Mouse (Mus musculus): ENCODE measurements around the gene Cdkn2b. TPM values are rescaled to one million over a fixed set of nuclear protein-coding genes. Genes with fewer than 3 reads are reported as not detected.

The Cdkn2b gene
- 1 to 10 TPM; 2.7 to 2.8 TPM for total RNA-seq (2021)
- long read RNA-seq, experiment 1, result 0 reads
- long read RNA-seq, experiment 2, transcript Cdkn2b-201 (2 exons, 1,390 nt), result major isoform, 7 of 7 reads
- long read RNA-seq, experiment 2, partial matches to known transcripts, result 0 of 7 reads
- long read RNA-seq, experiment 2, other reads (novel, unspliced or antisense), result 0 of 7 reads

DNA sequence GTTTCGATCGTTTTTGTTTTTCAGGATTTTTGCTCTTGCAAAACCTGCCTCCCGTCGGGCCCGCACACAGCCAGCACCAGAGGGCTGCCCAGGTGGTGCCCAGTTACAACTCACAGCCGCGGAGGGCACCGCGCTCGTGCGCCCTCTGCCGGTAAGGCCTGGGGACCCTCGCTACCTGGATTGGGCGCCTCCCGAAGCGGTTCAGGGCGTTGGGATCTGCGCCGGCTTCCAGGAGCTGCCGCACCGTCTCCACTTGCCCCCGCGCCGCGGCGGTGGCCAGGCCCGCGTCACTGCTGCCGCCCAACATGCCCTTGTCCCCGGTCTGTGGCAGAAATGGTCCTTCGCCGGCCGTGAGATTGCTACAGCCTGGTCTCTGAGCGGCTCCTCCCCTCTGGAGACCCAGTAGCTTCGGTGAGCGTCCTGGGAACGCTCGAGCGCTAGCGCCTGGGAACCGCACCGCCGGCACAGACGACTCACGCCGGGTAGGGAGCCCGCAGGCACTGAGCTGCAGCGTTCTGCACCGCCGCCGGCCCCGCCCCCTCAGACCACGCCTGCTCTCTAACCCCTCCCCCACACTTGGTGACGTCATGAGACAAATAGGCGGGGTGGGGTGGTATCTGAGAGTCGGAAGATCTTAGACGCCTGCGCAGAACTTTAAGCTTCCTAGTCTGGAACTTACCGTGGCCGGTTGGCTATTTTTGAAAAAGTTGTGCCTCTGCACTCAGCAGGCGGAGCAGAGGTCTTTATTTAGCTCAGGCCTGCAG lies at the start of gene Cdkn2b:
Gene Cdkn2b (minus strand): TSS at position 549 of the 764 bp plus-strand sequence.
- DNase-seq (ENCODE audit: low spot score in 2 of 2), result peak; percentile 62 to 76
- intact Hi-C loops (cut with DNase I), result no loop called here

DNA sequence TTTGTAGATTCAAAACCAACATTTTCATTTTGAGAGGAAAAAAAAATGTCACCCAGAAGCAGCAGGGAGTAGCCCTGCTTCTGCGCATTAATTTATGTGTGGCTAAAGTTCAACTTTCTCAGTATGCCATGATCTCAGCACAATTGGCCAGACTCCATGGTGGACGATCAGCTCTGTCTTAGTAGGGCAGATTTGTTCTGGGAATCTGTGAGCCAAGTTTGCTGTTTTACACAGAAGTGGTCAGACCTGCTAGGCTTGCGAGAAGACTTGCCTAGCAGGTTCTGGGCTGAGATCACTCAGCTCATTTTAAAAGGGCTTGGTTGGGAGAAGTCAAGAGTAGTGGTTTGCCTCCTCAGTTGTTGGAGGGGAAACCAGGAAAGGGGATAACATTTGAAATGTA lies 49.5 kb upstream of the Cdkn2b start:
- intact Hi-C loops (cut with DNase I), result no loop called here

DNA sequence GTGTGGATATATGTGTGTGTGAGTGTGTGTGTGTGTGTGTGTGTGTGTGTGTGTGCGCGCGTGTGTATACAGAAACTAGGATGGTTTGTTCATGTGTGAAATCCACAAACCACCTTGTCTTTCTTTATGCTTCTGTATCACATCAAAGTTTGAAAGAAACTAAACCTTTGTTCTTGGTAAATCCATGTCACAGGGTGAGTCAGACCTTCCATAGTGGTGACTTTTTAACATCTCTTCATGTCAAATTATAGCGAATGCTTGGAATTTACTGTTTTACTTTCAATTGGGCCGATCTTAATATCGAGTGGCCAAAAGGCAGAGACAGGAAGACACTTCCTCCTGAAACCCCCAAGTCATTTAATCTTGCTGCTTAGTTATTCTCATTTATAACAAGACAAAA lies 48.7 kb upstream of the Cdkn2b start:
- intact Hi-C loops (cut with DNase I), result no loop called here
- DNase-seq (ENCODE audit: low spot score in 2 of 2), result no peak

More for the DNA sequence above, 49.5 kb upstream of the Cdkn2b start:
- no peak for DNase-seq (ENCODE audit: low spot score in 2 of 2)

DNA sequence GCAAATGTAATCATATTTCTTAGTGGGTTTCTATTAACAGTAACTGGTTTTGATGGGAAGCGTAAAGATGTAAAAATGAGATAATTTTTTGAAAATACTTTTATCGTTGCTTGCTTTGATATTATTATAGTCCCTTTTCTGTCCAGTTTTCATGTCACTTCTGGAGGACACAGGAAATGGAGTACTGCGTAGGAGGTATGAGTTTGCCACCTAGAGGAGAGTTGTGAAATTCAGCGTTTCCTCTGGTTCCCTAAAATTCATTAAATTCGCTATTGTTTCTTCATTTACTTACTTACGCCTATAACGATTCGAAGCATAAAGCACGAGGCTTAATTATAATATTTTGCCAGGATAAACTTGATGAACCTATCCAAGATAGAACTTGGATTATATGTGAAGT lies 43.1 kb upstream of the Cdkn2b start:
- DNase-seq (ENCODE audit: low spot score in 2 of 2), result no peak
- intact Hi-C loops (cut with DNase I), result no loop called here

GRCm38 (mm10) chr4:89353071-89353582 lies 42.3 kb upstream of the Cdkn2b start:
- intact Hi-C loops (cut with DNase I), result no loop called here
- DNase-seq (ENCODE audit: low spot score in 2 of 2), result no peak

DNA sequence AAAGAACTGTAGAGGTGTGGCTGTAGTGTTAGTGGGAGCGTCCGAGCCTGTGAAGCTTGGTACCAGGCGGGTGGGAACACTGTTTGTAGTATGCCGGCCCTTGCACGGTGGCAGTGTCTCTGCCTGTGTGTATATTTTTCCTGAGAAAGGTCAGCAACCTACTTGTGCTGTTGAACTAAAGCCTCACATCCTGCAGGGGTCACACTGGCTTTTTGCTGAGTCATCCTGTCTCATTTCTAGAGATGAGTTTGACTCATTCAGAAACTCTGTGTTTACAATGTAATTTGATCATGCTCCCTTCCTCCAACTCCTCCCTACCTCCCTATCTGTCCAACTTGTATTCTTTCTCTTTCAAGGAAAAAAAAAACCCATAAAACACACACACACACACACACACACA lies 40.6 kb upstream of the Cdkn2b start:
- intact Hi-C loops (cut with DNase I), result no loop called here

GRCm38 (mm10) chr4:89350938-89351451 lies 40.2 kb upstream of the Cdkn2b start:
- intact Hi-C loops (cut with DNase I), result no loop called here
- no peak for DNase-seq (ENCODE audit: low spot score in 2 of 2)

More for the DNA sequence above, 40.6 kb upstream of the Cdkn2b start:
- no peak for DNase-seq (ENCODE audit: low spot score in 2 of 2)

GRCm38 (mm10) chr4:89350391-89350790 lies 39.6 kb upstream of the Cdkn2b start:
- intact Hi-C loops (cut with DNase I), result no loop called here
- no peak for DNase-seq (ENCODE audit: low spot score in 2 of 2)

DNA sequence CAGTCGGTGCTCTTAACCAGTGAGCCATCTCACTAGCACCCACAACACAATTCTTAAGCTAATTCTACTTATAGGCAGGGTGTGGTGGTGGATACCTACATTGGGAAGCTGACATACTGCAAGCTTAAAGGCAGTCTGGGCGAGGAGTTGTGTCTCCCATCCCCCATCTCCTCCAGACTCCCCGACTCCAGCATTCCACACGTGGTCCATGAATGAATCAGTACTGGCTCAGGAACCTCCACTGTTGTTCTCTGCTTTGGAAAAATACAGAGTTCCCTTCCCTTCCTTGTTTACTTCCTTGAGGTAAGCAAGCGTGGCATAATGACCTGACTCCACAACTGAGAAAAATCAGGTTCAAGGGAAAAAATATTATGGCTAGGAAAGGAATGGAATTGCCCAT lies 38.0 kb upstream of the Cdkn2b start:
- intact Hi-C loops (cut with DNase I), result no loop called here

GRCm38 (mm10) chr4:89313461-89313860 lies 2.6 kb upstream of the Cdkn2b start:
- intact Hi-C loops (cut with DNase I), result no loop called here
- no peak for DNase-seq (ENCODE audit: low spot score in 2 of 2)

More for the DNA sequence above, 38.0 kb upstream of the Cdkn2b start:
- DNase-seq (ENCODE audit: low spot score in 2 of 2), result no peak

GRCm38 (mm10) chr4:89309996-89310395 lies 843 bp downstream of the Cdkn2b start:
- DNase-seq (ENCODE audit: low spot score in 2 of 2), result no peak
- intact Hi-C loops (cut with DNase I), result no loop called here

- intact Hi-C loops (cut with DNase I), result no loop called here
Measured at GRCm38 (mm10) chr4:89308001-89308400, 2.8 kb downstream of the Cdkn2b start.

GRCm38 (mm10) chr4:89306798-89307365 lies 4.0 kb downstream of the Cdkn2b start:
- DNase-seq (ENCODE audit: low spot score in 2 of 2), result no peak
- intact Hi-C loops (cut with DNase I), result no loop called here

More at GRCm38 (mm10) chr4:89308001-89308400, 2.8 kb downstream of the Cdkn2b start:
- DNase-seq (ENCODE audit: low spot score in 2 of 2), result no peak

- DNase-seq (ENCODE audit: low spot score in 2 of 2), result no peak
- intact Hi-C loops (cut with DNase I), result no loop called here
Measured at GRCm38 (mm10) chr4:89305691-89306090, 5.1 kb downstream of the Cdkn2b start.

- intact Hi-C loops (cut with DNase I), result no loop called here
- no peak for DNase-seq (ENCODE audit: low spot score in 2 of 2)
Measured at GRCm38 (mm10) chr4:89303281-89303995, 7.4 kb downstream of the Cdkn2b start.

DNA sequence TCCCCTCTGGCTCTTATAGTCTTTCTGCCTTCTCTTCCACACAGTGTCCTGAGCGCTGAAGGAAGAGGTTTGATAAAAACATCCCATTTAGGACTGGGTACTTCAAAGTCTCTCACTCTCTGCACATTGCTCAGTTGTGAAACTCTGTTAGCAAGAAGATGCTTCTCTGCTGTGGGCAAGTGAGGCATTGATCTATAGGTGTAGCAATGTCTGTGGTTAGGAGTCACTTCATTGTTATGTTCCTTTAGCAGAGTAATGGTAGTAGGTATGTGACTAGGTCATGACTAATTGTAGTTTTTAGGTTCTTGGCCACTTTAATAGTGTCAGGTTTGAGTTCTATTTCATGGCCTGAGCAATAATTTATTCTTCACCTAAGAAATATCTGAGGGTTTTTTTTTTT lies 8.7 kb downstream of the Cdkn2b start:
- no peak for DNase-seq (ENCODE audit: low spot score in 2 of 2)
- intact Hi-C loops (cut with DNase I), result no loop called here

DNA sequence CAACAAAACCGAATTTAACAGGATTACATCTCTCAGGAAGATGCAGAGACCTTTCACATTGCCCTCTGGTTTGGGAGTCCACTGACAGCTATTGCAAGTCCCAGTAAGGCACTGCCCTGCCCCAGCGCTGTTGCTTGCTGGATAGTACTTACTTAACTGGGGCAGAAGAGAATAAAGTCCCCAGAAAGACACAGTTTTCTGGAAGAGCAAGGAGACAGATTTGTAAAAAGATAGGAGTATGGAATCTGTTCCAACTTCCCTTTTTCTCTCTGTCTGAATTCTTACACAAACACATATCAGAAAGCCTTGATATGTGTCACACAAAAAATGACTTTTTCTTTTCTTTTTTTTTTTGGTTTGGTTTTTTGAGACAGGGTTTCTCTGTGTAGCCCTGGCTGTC lies 11.1 kb downstream of the Cdkn2b start:
- no peak for DNase-seq (ENCODE audit: low spot score in 2 of 2)
- intact Hi-C loops (cut with DNase I), result no loop called here

- DNase-seq (ENCODE audit: low spot score in 2 of 2), result no peak
Measured at GRCm38 (mm10) chr4:89295441-89296220, 15.2 kb downstream of the Cdkn2b start.

More at GRCm38 (mm10) chr4:89295441-89296220, 15.2 kb downstream of the Cdkn2b start:
- intact Hi-C loops (cut with DNase I), result no loop called here

All from left cerebral cortex, postnatal 14 days (tissue).